Mouse (Mus musculus) stomach, embryonic 16.5 days (tissue): ENCODE measurements around the gene Adgrv1. TPM values are rescaled to one million over a fixed set of nuclear protein-coding genes. Genes with fewer than 3 reads are reported as not detected.

Experiments
- ATAC-seq: fragments of 200-750 bp; cut with Nextera tagmentation; 2 replicates; pipeline ENCODE4 v1.8.0; 2017; ENCODE audit warnings: moderate number of reproducible peaks, moderate TSS enrichment; ENCODE audit not compliant: insufficient read depth, low FRiP score
- H3K27ac ChIP-seq: fragments of 300-500 bp; sonication (generic); 2 replicates; pipeline ENCODE4 v1.5.1; 2014; ENCODE audit warnings: low read length
- H3K27me3 ChIP-seq: fragments of 300-500 bp; sonication (generic); 2 replicates; pipeline ENCODE4 v1.6.1; 2014; ENCODE audit warnings: low read length, control low read depth, mixed read lengths; ENCODE audit not compliant: control insufficient read depth, insufficient read depth
- H3K36me3 ChIP-seq: fragments of 300-500 bp; sonication (generic); 2 replicates; pipeline ENCODE4 v1.6.1; 2014; ENCODE audit warnings: low read length; ENCODE audit not compliant: control insufficient read depth, insufficient read depth
- H3K4me1 ChIP-seq: fragments of 300-500 bp; sonication (generic); 2 replicates; pipeline ENCODE4 v1.6.1; 2014; ENCODE audit warnings: low read length, control low read depth, mixed read lengths; ENCODE audit not compliant: control insufficient read depth, insufficient read depth
- H3K4me2 ChIP-seq: fragments of 300-500 bp; sonication (generic); 2 replicates; pipeline ENCODE4 v1.6.1; 2014; ENCODE audit warnings: low read depth, low read length, mixed read lengths
- H3K4me3 ChIP-seq: fragments of 300-500 bp; sonication (generic); replicated peaks from 2 replicates; pipeline ENCODE4 v1.5.1; 2014; ENCODE audit warnings: mild to moderate bottlenecking, low read length
- H3K9ac ChIP-seq: fragments of 300-500 bp; sonication (generic); 2 replicates; pipeline ENCODE4 v1.6.1; 2014; ENCODE audit warnings: low read length
- H3K9me3 ChIP-seq: fragments of 300-500 bp; sonication (generic); replicated peaks from 2 replicates; pipeline ENCODE4 v1.6.1; 2016; ENCODE audit warnings: low read length, control low read depth; ENCODE audit not compliant: control insufficient read depth
- WGBS: fragments of 180-500 bp; shearing (Covaris S2); extraction: QIAGEN DNeasy Blood & Tissue Kit; methylation state at CpG from one replicate; pipeline ENCODE4 v1.1.7; 2014; 5-methylcytosine and 5-hydroxymethylcytosine counted together
- polyA plus RNA-seq: library from polyadenylated mRNA; unstranded; fragments of >200 nt; fragmentation: Nextera tagmentation; extraction: Ambion mirVana; gene quantifications from 2 replicates; pipeline ENCODE4 v1.2.1, GENCODE M21; 2015

Adgrv1 gene
- polyA plus RNA-seq, 1 experiment from 2014 or later, result 1.1 TPM

DNA sequence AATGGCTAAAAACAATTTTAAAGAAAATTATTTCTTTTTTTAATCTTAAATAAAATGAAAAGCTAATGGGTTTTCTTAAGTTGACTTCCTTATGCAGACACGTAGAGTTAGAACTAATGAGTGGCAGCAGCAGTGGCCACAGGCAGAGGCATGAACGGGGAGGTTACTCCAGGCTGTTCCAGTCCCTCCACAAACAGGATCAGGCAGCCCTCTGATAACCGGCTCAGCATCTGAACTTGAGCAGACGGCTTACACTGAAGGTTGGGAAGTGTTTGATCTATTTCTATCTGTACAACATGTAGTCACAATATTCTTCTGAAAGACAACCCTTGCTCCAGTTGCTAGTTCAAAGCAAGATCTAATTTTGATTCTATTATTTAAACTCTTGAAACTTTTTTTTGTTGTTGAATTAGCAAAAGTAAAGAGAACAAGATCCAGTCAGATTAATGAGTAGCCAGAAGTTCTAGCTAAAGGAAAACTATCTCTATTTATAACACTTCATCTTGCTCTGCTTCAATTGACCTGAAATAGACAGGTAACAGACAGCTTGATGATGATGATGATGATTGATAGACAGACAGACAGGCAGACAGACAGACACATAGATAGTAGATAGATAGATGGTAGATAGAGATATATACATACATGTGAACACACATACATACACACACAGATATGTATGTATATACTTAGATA, 265.1 kb downstream of the Adgrv1 start:
- Histone ChIP-seq H3K4me3 (no peak overlapping the region), H3K9me3 (no peaks in the 10 kb centered on the region), H3K4me1 (no peaks in the 10 kb centered on the region), H3K36me3 (no peaks in the 10 kb centered on the region), H3K9ac (no peak overlapping the region), H3K4me2 (no peak overlapping the region), H3K27ac (no peak overlapping the region), H3K27me3 (no peaks in the 10 kb centered on the region)
- WGBS, result 50% methylated on average over 4 of the region's 4 CpGs
- ATAC-seq, result no peak

DNA sequence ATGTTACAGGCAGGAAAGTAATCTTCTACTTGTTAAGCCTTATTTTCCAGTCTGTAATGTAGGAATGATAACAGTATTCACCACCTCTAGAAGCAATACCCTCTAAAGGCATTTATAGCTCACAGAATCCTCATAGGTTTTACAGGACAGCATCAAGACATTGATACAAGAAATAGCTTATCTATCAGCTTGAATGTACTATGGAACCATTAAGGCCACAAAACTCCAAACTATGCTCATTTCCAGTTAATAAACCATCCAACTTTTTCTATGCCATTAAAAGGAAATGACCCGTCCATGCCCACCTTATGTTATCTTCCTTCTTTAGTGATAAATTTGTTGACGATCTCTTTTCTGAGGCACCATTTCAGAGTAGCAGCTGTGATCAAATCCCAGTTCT, 272.6 kb downstream of the Adgrv1 start:
- no peak for ATAC-seq

DNA sequence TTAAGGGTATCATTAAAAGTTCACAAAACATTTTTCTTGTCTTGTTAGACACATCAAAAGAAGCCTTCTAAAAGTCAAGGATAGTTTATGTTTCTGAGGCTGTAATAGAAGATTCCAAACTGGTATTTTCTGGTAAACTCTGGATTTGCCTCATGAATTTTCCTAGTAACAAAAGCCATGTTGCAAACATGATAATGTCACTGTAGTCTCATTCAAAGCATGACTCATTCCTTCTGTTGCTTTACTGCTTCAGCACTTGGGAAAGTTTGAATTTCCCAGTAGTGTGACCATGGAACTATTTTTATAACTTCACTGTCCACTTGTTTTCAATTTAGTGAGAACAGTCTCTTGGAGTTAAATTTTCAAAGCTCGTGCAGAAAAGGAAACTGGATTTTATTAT, 274.2 kb downstream of the Adgrv1 start:
- H3K4me1 ChIP-seq, result no peaks in the 10 kb centered on the region
- no peak for ATAC-seq

More for the DNA sequence above, 272.6 kb downstream of the Adgrv1 start:
- no peaks in the 10 kb centered on the region for H3K9me3 ChIP-seq
- no peaks in the 10 kb centered on the region for H3K27me3 ChIP-seq
- no peak overlapping the region for H3K9ac ChIP-seq
- no peaks in the 10 kb centered on the region for H3K4me1 ChIP-seq
- H3K27ac ChIP-seq, result no peak overlapping the region
- no peak overlapping the region for H3K4me3 ChIP-seq
- no peak overlapping the region for H3K4me2 ChIP-seq
- H3K36me3 ChIP-seq, result no peaks in the 10 kb centered on the region
- 77% methylated on average over 2 of the region's 2 CpGs for WGBS

DNA sequence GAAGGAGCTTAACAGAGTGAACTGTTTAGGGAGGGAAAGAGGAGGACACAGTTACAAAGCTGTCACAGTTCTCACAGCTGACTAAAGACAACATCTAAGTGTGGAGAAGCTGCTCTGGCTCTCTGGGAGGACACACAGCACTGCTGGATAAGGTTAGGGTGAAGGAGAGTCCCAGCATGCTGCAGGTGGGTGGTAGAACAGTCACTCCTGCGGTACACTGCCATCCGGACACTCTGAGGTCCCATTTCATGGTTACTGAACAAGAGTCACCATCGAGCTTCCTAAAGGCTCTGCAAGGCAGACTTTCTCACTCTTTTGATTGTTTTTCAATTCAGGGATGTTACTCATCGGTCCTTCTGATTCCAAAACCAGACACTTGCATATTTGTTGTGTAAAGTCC, 274.6 kb downstream of the Adgrv1 start:
- 80% methylated on average over 4 of the region's 4 CpGs for WGBS
- Histone ChIP-seq H3K9me3 (no peaks in the 10 kb centered on the region), H3K27ac (no peak overlapping the region), H3K4me1 (no peaks in the 10 kb centered on the region), H3K27me3 (no peaks in the 10 kb centered on the region), H3K36me3 (no peaks in the 10 kb centered on the region), H3K4me2 (no peak overlapping the region), H3K4me3 (no peak overlapping the region), H3K9ac (no peak overlapping the region)
- ATAC-seq, result no peak

More for the DNA sequence above, 274.2 kb downstream of the Adgrv1 start:
- Histone ChIP-seq H3K36me3 (no peaks in the 10 kb centered on the region), H3K9ac (no peak overlapping the region), H3K4me3 (no peak overlapping the region), H3K27me3 (no peaks in the 10 kb centered on the region), H3K27ac (no peak overlapping the region), H3K9me3 (no peaks in the 10 kb centered on the region), H3K4me2 (no peak overlapping the region)
- WGBS, result 67% methylated on average over 1 of the region's 1 CpGs

DNA sequence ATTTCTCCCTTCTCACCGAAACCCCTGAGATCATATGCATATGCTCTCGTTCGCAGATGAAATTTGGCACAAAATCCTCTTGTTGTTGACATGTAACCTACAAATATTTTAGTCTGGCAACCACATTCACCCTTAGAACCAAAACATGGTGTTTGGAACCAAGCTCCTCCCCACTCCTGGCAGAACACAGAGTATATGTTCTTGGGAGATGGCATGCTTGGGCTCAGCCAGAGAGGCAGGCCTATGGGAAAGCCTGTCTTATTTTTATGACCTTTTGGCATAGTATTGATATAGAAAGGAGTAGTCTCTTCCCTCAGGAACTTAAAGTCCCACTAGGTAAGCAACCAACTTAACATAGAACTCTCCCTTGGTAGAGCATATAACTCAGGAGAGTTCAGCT, 275.7 kb downstream of the Adgrv1 start:
- Histone ChIP-seq H3K4me1 (no peaks in the 10 kb centered on the region), H3K9me3 (no peaks in the 10 kb centered on the region), H3K4me3 (no peak overlapping the region), H3K27me3 (no peaks in the 10 kb centered on the region), H3K9ac (no peak overlapping the region), H3K27ac (no peak overlapping the region), H3K36me3 (no peaks in the 10 kb centered on the region), H3K4me2 (no peak overlapping the region)
- no peak for ATAC-seq
- 86% methylated on average over 3 of the region's 3 CpGs for WGBS

DNA sequence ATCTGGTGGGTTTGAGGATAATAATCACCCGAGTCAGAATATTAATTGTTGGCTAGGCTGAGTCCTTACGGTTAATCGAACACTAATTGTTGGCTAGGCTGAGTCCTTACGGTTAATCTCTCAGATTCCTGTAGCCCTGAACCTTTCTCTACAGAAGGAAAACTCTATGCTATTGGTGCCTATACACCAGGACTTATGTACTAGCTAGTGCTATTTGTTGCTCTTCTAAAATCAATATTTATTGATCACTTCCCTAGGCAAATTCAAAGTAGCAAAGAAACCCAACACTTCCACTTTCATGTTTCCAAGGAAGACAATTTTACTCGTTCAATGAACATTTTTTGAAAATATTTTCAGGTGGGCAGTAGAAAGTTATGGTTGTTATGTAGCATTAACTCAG, 278.4 kb downstream of the Adgrv1 start:
- Histone ChIP-seq H3K27me3 (no peaks in the 10 kb centered on the region), H3K36me3 (no peaks in the 10 kb centered on the region), H3K4me1 (peaks cover 7% of the 10 kb centered on the region; the same call in 1 of the 2 replicates), H3K9me3 (no peaks in the 10 kb centered on the region), H3K4me3 (no peak overlapping the region), H3K27ac (no peak overlapping the region), H3K4me2 (no peak overlapping the region), H3K9ac (no peak overlapping the region)
- no peak for ATAC-seq
- WGBS, result 87% methylated on average over 5 of the region's 5 CpGs

DNA sequence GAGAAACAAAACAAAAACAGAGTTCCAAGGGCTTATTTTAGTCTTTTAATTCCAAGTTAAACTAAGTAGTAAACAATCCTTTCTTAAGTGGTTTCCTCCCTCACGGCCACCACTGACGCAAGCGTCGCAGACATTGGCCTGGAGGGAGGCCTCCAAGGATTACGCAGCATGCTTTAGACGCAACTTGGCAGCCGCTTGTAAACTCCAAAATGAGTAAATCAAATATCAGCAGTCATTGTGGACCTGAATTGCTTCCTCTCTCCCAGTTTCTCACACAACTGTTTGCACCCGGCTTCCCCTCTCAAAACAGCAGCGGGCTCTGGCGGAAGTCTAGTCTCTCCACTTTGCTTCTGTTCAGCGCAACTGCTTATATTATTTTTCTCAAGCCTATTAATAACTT, 280.7 kb downstream of the Adgrv1 start:
- Histone ChIP-seq H3K9ac (no peak overlapping the region), H3K27me3 (no peaks in the 10 kb centered on the region), H3K4me1 (peaks cover 7% of the 10 kb centered on the region; the same call in 1 of the 2 replicates), H3K36me3 (no peaks in the 10 kb centered on the region), H3K27ac (peak overlapping the region; percentile 88), H3K4me2 (peak overlapping the region; percentile 12; the same call in 1 of the 2 replicates), H3K9me3 (no peaks in the 10 kb centered on the region), H3K4me3 (no peak overlapping the region)
- WGBS, result 47% methylated on average over 11 of the region's 11 CpGs
- peak; percentile 61 for ATAC-seq

DNA sequence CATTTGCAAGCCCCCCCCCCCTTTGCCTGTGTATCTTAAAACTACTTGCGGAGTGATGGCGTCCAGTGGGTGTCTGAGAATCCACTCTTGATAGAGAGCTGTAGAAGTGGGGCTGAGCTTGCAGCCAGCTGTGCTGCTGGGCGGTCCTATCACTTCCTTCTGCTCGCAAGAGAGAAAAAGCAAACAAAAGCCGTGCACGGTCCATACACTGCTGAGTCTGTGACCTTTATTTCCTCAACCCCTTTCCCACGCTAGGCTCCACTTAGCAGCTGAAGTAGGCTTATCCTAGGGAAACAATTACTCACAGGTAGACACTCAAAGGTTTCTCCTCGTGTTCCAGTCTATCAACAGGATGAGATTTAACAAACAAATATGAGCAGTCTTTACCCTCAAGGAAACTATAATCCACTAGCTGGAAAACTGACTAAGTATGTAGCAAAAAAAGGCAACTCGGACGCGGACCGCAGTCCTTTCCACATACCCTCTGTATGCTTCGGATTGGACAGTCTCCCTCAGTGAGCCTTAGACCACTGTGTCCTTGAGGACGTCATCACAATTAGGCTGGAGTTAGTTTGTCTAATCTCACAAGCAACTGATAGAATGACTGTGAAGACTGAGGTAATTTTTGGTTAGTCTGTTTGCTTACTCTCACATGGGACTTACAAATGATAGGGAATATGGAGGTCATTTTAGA, 281.3 kb downstream of the Adgrv1 start:
- Histone ChIP-seq H3K36me3 (no peaks in the 10 kb centered on the region), H3K9me3 (no peaks in the 10 kb centered on the region), H3K4me2 (peak overlapping the region; percentile 52), H3K4me1 (peaks cover 7% of the 10 kb centered on the region; the same call in 1 of the 2 replicates), H3K27ac (peak overlapping the region; percentile 88), H3K9ac (peak overlapping the region; percentile 42), H3K4me3 (peak overlapping the region; percentile 30), H3K27me3 (no peaks in the 10 kb centered on the region)
- ATAC-seq, result peak; percentile 97
- 27% methylated on average over 14 of the region's 14 CpGs for WGBS

DNA sequence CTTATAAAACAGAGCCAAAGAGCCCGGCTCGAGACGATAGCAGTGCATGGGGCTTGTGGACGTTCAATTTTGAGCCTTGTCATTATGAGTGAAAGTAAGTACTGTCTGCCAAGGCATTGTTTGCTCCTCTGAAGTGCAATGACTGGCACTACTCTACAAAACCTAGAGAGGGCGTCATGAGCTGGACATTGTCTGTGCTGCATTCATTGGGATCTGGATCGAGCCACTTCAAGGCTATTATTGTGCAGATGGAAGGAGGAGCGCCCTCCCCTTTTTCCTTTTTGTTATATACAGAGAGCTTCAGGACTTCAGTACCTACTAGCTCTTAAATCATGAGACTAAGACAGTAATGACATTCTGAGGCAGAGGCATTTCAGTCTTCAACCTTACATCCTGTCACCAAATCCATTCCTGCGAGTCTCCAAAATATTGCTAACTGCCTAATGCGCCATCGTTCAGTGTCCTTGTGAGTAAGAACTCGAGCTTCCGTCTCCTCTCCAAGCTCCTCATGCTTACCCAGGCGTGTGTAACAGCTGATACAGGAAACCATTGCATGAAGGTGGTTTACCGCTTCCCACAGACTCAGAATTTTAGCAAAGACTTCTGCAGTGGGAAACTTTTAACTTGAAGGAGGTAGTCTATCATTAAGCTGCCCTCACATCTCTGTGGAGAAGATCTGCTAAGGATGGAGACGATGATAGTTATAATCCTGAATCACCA, 285.5 kb downstream of the Adgrv1 start:
- Histone ChIP-seq H3K27ac (no peak overlapping the region), H3K4me3 (no peak overlapping the region), H3K36me3 (no peaks in the 10 kb centered on the region), H3K27me3 (no peaks in the 10 kb centered on the region), H3K9ac (no peak overlapping the region), H3K4me2 (no peak overlapping the region), H3K9me3 (no peaks in the 10 kb centered on the region), H3K4me1 (peaks cover 7% of the 10 kb centered on the region; the same call in 1 of the 2 replicates)
- 83% methylated on average over 15 of the region's 15 CpGs for WGBS
- ATAC-seq, result no peak
